Mouse (Mus musculus) B cell, adult 62 days (primary cell): ENCODE measurements around the gene Selenoo. TPM values are rescaled to one million over a fixed set of nuclear protein-coding genes. Genes with fewer than 3 reads are reported as not detected.

ENCODE experiments used
- total RNA-seq: library from RNA; stranded (reverse); gene quantifications from 4 replicates; pipeline ENCODE4 v1.2.4, GENCODE M21; 2023

The Selenoo gene
- total RNA-seq: 23.2 to 26.5 TPM (median 23.9 TPM) in 4 replicates

DNA sequence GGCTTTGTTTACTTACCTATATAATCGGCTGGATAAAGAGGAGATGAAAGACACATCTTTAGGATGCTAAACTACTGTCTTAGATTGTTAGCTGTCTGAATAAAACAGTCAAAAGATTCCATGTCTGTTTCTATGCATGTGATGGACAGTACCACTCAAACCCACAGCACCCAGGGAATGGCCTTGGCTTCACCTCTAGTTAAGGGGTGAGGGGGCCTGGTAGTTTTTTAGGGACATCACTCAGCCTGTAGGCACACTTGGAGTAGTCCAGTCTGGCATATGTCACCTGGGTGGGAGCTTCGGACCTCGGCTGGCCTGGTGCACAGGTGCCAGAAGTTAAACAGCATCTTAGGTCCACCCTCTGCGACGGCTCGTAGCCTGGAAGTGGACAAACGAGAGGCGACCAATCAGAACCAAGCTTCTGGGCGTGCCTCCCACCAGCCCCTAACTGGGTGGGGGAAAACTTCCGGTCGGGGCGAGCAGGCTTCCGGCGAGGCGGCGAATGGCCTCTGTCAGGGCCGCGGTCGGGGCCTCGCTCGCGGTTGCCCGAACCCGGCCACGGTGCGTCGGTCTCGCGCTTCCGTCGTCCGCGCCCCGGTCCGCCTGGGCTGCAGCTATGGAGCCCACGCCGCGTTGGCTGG lies at the start of gene Selenoo:
Gene Selenoo (plus strand): TSS at position 478 of the 641 bp plus-strand sequence.

GRCm38 (mm10) chr15:89059161-89059931 lies 29.5 kb upstream of the Selenoo start, which contains the start of gene Panx2:
Panx2 (plus strand) TSS chr15:89059734.

DNA sequence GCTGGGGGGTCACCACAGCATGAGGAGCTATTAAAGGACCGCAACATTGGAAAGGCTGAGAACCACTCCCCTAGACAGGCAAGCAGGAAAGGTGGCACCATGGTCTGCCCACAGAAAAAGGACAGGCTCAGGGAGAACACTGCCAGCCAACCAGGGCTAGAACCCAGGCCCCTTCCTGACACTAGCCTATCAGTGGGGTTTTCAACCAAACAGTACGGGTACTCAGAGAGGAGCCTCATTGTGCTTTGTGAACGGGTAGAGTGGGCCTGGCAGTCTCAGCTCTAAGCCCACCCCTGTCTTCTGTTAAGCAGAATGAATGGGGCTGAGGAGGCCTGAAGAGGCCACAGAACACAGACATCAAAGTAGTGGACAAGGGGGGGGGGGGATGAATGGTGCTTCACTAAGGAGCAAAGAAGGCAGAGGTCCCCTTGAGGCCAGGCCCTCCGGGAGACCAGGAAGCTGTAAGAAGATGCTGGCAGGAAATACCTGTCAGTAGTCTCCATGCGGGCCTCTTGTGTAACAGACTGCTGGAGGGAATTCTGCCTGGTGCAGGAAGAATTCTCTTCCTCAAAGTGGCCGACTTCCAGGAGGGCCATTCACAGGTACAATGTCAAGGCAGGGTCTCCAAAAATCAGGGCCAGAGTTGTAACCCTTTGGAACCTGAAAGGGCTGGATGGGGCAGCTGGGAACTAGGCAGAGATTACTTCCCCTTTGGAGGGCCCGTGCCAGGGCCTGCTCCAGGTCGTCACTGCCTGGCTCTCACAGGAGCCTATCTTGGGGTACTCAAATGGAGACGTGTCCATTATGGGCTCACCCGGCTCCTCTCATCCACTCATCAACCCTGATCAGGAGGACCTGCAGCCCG lies 14.0 kb upstream of the Selenoo start, which contains the start of gene Trabd:
Gene Trabd (plus strand): TSS at position 512 of the 865 bp plus-strand sequence.

GRCm38 (mm10) chr15:89122649-89123366 lies 33.9 kb downstream of the Selenoo start, which contains the start of gene Tubgcp6:
Tubgcp6 (minus strand) TSS chr15:89123112.

GRCm38 (mm10) chr15:89128382-89129350 lies 39.8 kb downstream of the Selenoo start, which contains the start of gene Hdac10:
Hdac10 (minus strand) TSS chr15:89128700.

DNA sequence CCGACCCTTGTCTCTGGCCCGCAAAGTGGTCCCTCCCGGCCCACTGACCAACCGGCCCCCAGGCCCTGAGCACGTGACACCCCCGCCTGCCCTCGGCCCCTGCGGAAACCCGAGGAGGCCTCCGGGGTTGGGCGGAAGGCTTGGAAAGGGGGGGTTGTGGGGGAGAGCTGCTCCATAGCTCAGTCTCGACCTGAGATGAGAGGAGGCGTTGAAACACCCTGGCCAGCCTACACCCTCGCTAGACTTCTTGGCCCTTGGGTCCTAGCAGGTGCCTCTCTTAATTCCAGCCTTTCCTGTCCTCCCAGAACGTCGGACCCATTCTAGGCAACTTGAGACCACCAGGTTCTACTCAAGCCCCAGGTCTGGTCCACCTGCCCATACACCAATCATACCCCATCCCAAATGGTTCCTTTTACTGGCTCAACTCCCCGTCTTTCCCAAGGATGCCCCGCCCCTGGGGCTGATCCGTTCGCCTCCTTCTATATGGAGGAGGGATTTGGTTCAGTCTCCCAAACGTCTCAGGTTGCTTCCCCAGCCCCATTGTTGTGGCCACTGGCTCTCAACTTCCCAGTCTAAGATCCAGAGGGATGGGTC lies 51.9 kb downstream of the Selenoo start, which contains the start of gene Mapk12:
Gene Mapk12 (minus strand): TSS at position 45 of the 594 bp plus-strand sequence.

GRCm38 (mm10) chr15:89149271-89150040 lies 60.6 kb downstream of the Selenoo start, which contains the start of gene Mapk11:
Mapk11 (minus strand) TSS chr15:89149628.

Other genes with a start within 250 kb of the Selenoo start
- 132 to 156 TPM (median 147 TPM) in 4 replicates for gene Pim3, start 226.9 kb upstream of the Selenoo start, total RNA-seq
- gene Ttll8, start 134.7 kb upstream of the Selenoo start, total RNA-seq: not detected in 4 replicates
- gene Mlc1, start 110.1 kb upstream of the Selenoo start, total RNA-seq: not detected in 4 replicates
- gene Mov10l1, start 106.2 kb upstream of the Selenoo start, total RNA-seq: not detected in 4 replicates
- not detected in 4 replicates for gene Panx2, start 29.4 kb upstream of the Selenoo start, total RNA-seq
- 50.2 to 57.3 TPM (median 52.9 TPM) in 4 replicates for gene Trabd, start 14.0 kb upstream of the Selenoo start, total RNA-seq
- 55.4 to 58.7 TPM (median 55.8 TPM) in 4 replicates for gene Tubgcp6, start 34.0 kb downstream of the Selenoo start, total RNA-seq
- 83.7 to 94.1 TPM (median 89.5 TPM) in 4 replicates for gene Hdac10, start 39.6 kb downstream of the Selenoo start, total RNA-seq
- gene Mapk12, start 51.6 kb downstream of the Selenoo start, total RNA-seq: 14.5 to 18.8 TPM (median 16.9 TPM) in 4 replicates
- gene Mapk11, start 60.5 kb downstream of the Selenoo start, total RNA-seq: 73.3 to 78.7 TPM (median 77.4 TPM) in 4 replicates
- 9.1 to 12.3 TPM (median 11.3 TPM) in 4 replicates for gene Plxnb2, start 91.7 kb downstream of the Selenoo start, total RNA-seq
- 29.9 to 37.7 TPM (median 32.6 TPM) in 4 replicates for gene Dennd6b, start 107.4 kb downstream of the Selenoo start, total RNA-seq
- gene Ppp6r2, start 122.5 kb downstream of the Selenoo start, total RNA-seq: 53.3 to 62.4 TPM (median 58.4 TPM) in 4 replicates
- gene Sbf1, start 226.2 kb downstream of the Selenoo start, total RNA-seq: 238 to 267 TPM (median 247 TPM) in 4 replicates
- not detected in 4 replicates for gene Adm2, start 233.6 kb downstream of the Selenoo start, total RNA-seq
- not detected in 4 replicates for gene Miox, start 245.3 kb downstream of the Selenoo start, total RNA-seq